Mouse (Mus musculus) midbrain, embryonic 14.5 days (tissue): ENCODE data around the gene Rbbp5. TPM values are rescaled to one million over a fixed set of nuclear protein-coding genes. Genes with fewer than 3 reads are reported as not detected.

Experiments
- ATAC-seq: fragments of 200-750 bp; cut with Nextera tagmentation; 2 replicates; pipeline ENCODE4 v1.8.0; 2017; ENCODE audit warnings: moderate number of reproducible peaks, moderate library complexity; ENCODE audit not compliant: low FRiP score, low TSS enrichment
- DNase-seq: peaks from one replicate; pipeline ENCODE4 v3.0.0-alpha.2; 2015
- H3K27ac ChIP-seq: fragments of 300-500 bp; sonication (generic); replicated peaks from 2 replicates; pipeline ENCODE4 v1.5.1; 2014; ENCODE audit warnings: mild to moderate bottlenecking, low read depth, low read length, moderate library complexity
- H3K27me3 ChIP-seq: fragments of 300-500 bp; sonication (generic); 2 replicates; pipeline ENCODE4 v1.6.1; 2014; ENCODE audit warnings: low read length, control low read depth, mixed read lengths; ENCODE audit not compliant: control insufficient read depth, insufficient read depth
- H3K36me3 ChIP-seq: fragments of 300-500 bp; sonication (generic); 2 replicates; pipeline ENCODE4 v1.6.1; 2014; ENCODE audit warnings: low read length, control low read depth; ENCODE audit not compliant: control insufficient read depth, insufficient read depth
- H3K4me1 ChIP-seq: fragments of 300-500 bp; sonication (generic); 2 replicates; pipeline ENCODE4 v1.6.1; 2014; ENCODE audit warnings: mild to moderate bottlenecking, antibody characterized with exemption, low read length, control low read depth; ENCODE audit not compliant: control insufficient read depth, insufficient read depth
- H3K4me2 ChIP-seq: fragments of 300-500 bp; sonication (generic); 2 replicates; pipeline ENCODE4 v1.6.1; 2014; ENCODE audit warnings: mild to moderate bottlenecking, low read length, moderate library complexity
- H3K4me3 ChIP-seq: fragments of 300-500 bp; sonication (generic); replicated peaks from 2 replicates; pipeline ENCODE4 v1.5.1; 2014; ENCODE audit warnings: low read depth, low read length
- H3K9ac ChIP-seq: fragments of 300-500 bp; sonication (generic); replicated peaks from 2 replicates; pipeline ENCODE4 v1.6.1; 2014; ENCODE audit warnings: mild to moderate bottlenecking, low read length, moderate library complexity
- H3K9me3 ChIP-seq: fragments of 300-500 bp; sonication (generic); 2 replicates; pipeline ENCODE4 v1.6.1; 2016; ENCODE audit warnings: low read length, control low read depth, mixed read lengths; ENCODE audit not compliant: control insufficient read depth
- WGBS: fragments of 180-500 bp; shearing (Covaris S2); extraction: QIAGEN DNeasy Blood & Tissue Kit; methylation state at CpG from one replicate; pipeline ENCODE4 v1.1.7; 2014; 5-methylcytosine and 5-hydroxymethylcytosine counted together
- polyA plus RNA-seq: library from polyadenylated mRNA; unstranded; fragments of >200 nt; fragmentation: Nextera tagmentation; extraction: Ambion mirVana; gene quantifications from 2 replicates; pipeline ENCODE4 v1.2.1, GENCODE M21; 2014

The Rbbp5 gene
- polyA plus RNA-seq, 1 experiment from 2014 or later, result 48.6 TPM

GRCm38 (mm10) chr1:132474496-132474895 lies 2.7 kb upstream of the Rbbp5 start:
- no peak overlapping the region for H3K9ac ChIP-seq
- ATAC-seq, result no peak

GRCm38 (mm10) chr1:132476575-132476927 lies 614 bp upstream of the Rbbp5 start:
- DNase-seq (no peak), ATAC-seq (peak; percentile 50)
- no peaks in the 10 kb centered on the region for H3K27me3 ChIP-seq
- H3K9me3 ChIP-seq, result no peaks in the 10 kb centered on the region
- H3K9ac ChIP-seq, result peak overlapping the region; percentile 70
- H3K4me2 ChIP-seq, result peak overlapping the region; percentile 82
- peaks cover 8% of the 10 kb centered on the region for H3K4me1 ChIP-seq
- H3K4me3 ChIP-seq, result peak overlapping the region; percentile 80
- H3K36me3 ChIP-seq, result no peaks in the 10 kb centered on the region
- peak overlapping the region; percentile 73 for H3K27ac ChIP-seq
- WGBS, result 5% methylated on average over 9 of the region's 9 CpGs

More at GRCm38 (mm10) chr1:132474496-132474895, 2.7 kb upstream of the Rbbp5 start:
- Histone ChIP-seq H3K27ac (no peak overlapping the region), H3K36me3 (no peaks in the 10 kb centered on the region), H3K4me2 (no peak overlapping the region), H3K27me3 (no peaks in the 10 kb centered on the region), H3K9me3 (no peaks in the 10 kb centered on the region), H3K4me1 (peaks cover 8% of the 10 kb centered on the region), H3K4me3 (no peak overlapping the region)
- no peak for DNase-seq
- 67% methylated on average over 1 of the region's 1 CpGs for WGBS

GRCm38 (mm10) chr1:132479438-132479837 lies 2.3 kb downstream of the Rbbp5 start:
- H3K36me3 ChIP-seq, result peaks cover under 1% of the 10 kb centered on the region
- no peak overlapping the region for H3K4me2 ChIP-seq
- no peak overlapping the region for H3K27ac ChIP-seq
- no peaks in the 10 kb centered on the region for H3K27me3 ChIP-seq
- 87% methylated on average over 1 of the region's 1 CpGs for WGBS
- H3K4me3 ChIP-seq, result no peak overlapping the region
- ATAC-seq (no peak), DNase-seq (no peak)
- H3K9ac ChIP-seq, result no peak overlapping the region
- H3K4me1 ChIP-seq, result peaks cover 8% of the 10 kb centered on the region
- H3K9me3 ChIP-seq, result no peaks in the 10 kb centered on the region

- Histone ChIP-seq H3K27me3 (no peaks in the 10 kb centered on the region), H3K36me3 (peaks cover 7% of the 10 kb centered on the region), H3K9me3 (no peaks in the 10 kb centered on the region), H3K27ac (no peak overlapping the region), H3K4me2 (no peak overlapping the region), H3K4me1 (peaks cover 8% of the 10 kb centered on the region), H3K9ac (no peak overlapping the region), H3K4me3 (no peak overlapping the region)
- no peak for ATAC-seq
- 94% methylated on average over 2 of the region's 2 CpGs for WGBS
- DNase-seq, result no peak
Measured at GRCm38 (mm10) chr1:132481619-132482018, 4.5 kb downstream of the Rbbp5 start.

GRCm38 (mm10) chr1:132483234-132483633 lies 6.1 kb downstream of the Rbbp5 start:
- WGBS, result 91% methylated on average over 3 of the region's 3 CpGs
- H3K27ac ChIP-seq, result no peak overlapping the region
- H3K9ac ChIP-seq, result no peak overlapping the region
- H3K4me1 ChIP-seq, result peaks cover 3% of the 10 kb centered on the region
- ATAC-seq, result no peak
- no peaks in the 10 kb centered on the region for H3K9me3 ChIP-seq
- H3K4me2 ChIP-seq, result no peak overlapping the region
- DNase-seq, result no peak
- H3K36me3 ChIP-seq, result peaks cover 17% of the 10 kb centered on the region
- no peaks in the 10 kb centered on the region for H3K27me3 ChIP-seq
- no peak overlapping the region for H3K4me3 ChIP-seq

GRCm38 (mm10) chr1:132483759-132484158 lies 6.6 kb downstream of the Rbbp5 start:
- no peak for DNase-seq
- Histone ChIP-seq H3K9me3 (no peaks in the 10 kb centered on the region), H3K9ac (no peak overlapping the region), H3K4me1 (no peaks in the 10 kb centered on the region), H3K27ac (no peak overlapping the region), H3K4me2 (no peak overlapping the region), H3K4me3 (no peak overlapping the region), H3K27me3 (no peaks in the 10 kb centered on the region), H3K36me3 (peaks cover 21% of the 10 kb centered on the region)
- WGBS, result 88% methylated on average over 6 of the region's 6 CpGs
- no peak for ATAC-seq

- no peaks in the 10 kb centered on the region for H3K4me1 ChIP-seq
- H3K36me3 ChIP-seq, result peaks cover 92% of the 10 kb centered on the region
- H3K4me2 ChIP-seq, result no peak overlapping the region
- WGBS, result 91% methylated on average over 2 of the region's 2 CpGs
- no peak overlapping the region for H3K27ac ChIP-seq
- no peaks in the 10 kb centered on the region for H3K27me3 ChIP-seq
- DNase-seq, result no peak
- H3K9me3 ChIP-seq, result no peaks in the 10 kb centered on the region
- H3K9ac ChIP-seq, result no peak overlapping the region
- ATAC-seq, result no peak
- no peak overlapping the region for H3K4me3 ChIP-seq
Measured at GRCm38 (mm10) chr1:132500535-132500934, 23.4 kb downstream of the Rbbp5 start.

- H3K4me3 ChIP-seq, result no peak overlapping the region
- no peaks in the 10 kb centered on the region for H3K4me1 ChIP-seq
- peaks cover 72% of the 10 kb centered on the region for H3K36me3 ChIP-seq
- DNase-seq (no peak), ATAC-seq (no peak)
- H3K27me3 ChIP-seq, result no peaks in the 10 kb centered on the region
- no peak overlapping the region for H3K27ac ChIP-seq
- no peaks in the 10 kb centered on the region for H3K9me3 ChIP-seq
- H3K9ac ChIP-seq, result no peak overlapping the region
- no peak overlapping the region for H3K4me2 ChIP-seq
- 83% methylated on average over 5 of the region's 5 CpGs for WGBS
Measured at GRCm38 (mm10) chr1:132505155-132505554, 28.0 kb downstream of the Rbbp5 start.

GRCm38 (mm10) chr1:132506058-132506457 lies 28.9 kb downstream of the Rbbp5 start, which contains the start of gene Tmem81:
Tmem81 (plus strand) TSS chr1:132506230.
- 85% methylated on average over 7 of the region's 7 CpGs for WGBS
- H3K27ac ChIP-seq, result no peak within 1 kb of the TSS
- H3K9ac ChIP-seq, result no peak within 1 kb of the TSS
- DNase-seq (no peak), ATAC-seq (no peak)
- H3K4me1 ChIP-seq, result no peaks in the 10 kb centered on the region
- H3K4me2 ChIP-seq, result no peak within 1 kb of the TSS
- no peaks in the 10 kb centered on the region for H3K27me3 ChIP-seq
- H3K4me3 ChIP-seq, result no peak within 1 kb of the TSS
- H3K9me3 ChIP-seq, result no peaks in the 10 kb centered on the region
- peaks cover 63% of the 10 kb centered on the region for H3K36me3 ChIP-seq
